Mouse (Mus musculus): Measurements from ENCODE around the gene Cyp2s1.

DNA sequence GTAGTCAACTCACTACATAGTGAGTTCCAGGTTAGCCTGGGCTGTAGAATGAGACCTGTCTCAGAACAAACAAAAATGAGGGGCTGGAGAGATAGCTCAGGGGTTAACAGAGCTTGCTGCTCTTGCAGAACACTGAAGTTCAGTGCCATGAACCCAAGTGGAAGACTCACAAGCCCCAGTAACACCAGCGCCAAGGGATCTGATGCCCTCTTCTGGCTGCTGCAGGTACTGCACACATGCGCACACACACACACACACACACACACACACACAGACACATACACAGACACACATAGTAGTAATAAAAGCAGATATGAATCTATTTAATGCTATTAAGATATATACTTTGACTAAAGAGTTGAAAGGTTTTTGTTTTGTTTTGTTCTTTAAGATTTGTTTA, 18.2 kb downstream of the Cyp2s1 start:
- no peak for TF ChIP-seq CTCF (IDR thresholded peaks at IDR 0.05; ENCODE audit: borderline replicate concordance, control insufficient read depth, extremely low read depth, insufficient read depth, low read length, poor library complexity)
- TF ChIP-seq POLR2A (IDR thresholded peaks at IDR 0.05; ENCODE audit: control insufficient read depth, extremely low read depth, insufficient read depth, low read length, poor library complexity), result no peak

Measured in thymus, adult 2 months (tissue).